Mouse (Mus musculus) gonadal fat pad, adult 2 months (tissue): ENCODE measurements around the gene Ifi47. TPM values are rescaled to one million over a fixed set of nuclear protein-coding genes. Genes with fewer than 3 reads are reported as not detected.

Experiments used
- polyA plus RNA-seq: library from polyadenylated mRNA; depleted of rRNA; stranded (reverse); fragments of >200 nt; gene quantifications from 2 replicates; pipeline ENCODE4 v1.2.3, GENCODE M21; 2012; rRNA removed

Gene Ifi47
- polyA plus RNA-seq, 1 experiment = 4.8 TPM

Other genes starting within 250 kb of the Ifi47 start
- 11.0 and 15.0 TPM in 2 replicates for gene Gm12184, start 249.9 kb upstream of the Ifi47 start, polyA plus RNA-seq
- gene Irgm1, start 204.9 kb upstream of the Ifi47 start, polyA plus RNA-seq = 12.7 and 14.8 TPM in 2 replicates
- 0.50 and 0.62 TPM in 2 replicates for gene Gm5431, start 174.4 kb upstream of the Ifi47 start, polyA plus RNA-seq
- gene Psme2b, start 130.4 kb upstream of the Ifi47 start, polyA plus RNA-seq = 8.1 and 9.9 TPM in 2 replicates
- 0.49 and 0.63 TPM in 2 replicates for gene Olfr56, start 97.7 kb upstream of the Ifi47 start, polyA plus RNA-seq
- 1.8 and 4.0 TPM in 2 replicates for gene 9930111J21Rik1, start 97.2 kb upstream of the Ifi47 start, polyA plus RNA-seq
- gene Gm12185, start 84.4 kb upstream of the Ifi47 start, polyA plus RNA-seq = 0.03 and 0.12 TPM in 2 replicates
- 1.3 and 2.6 TPM in 2 replicates for gene Tgtp1, start 82.4 kb upstream of the Ifi47 start, polyA plus RNA-seq
- gene 9930111J21Rik2, start 25.3 kb upstream of the Ifi47 start, polyA plus RNA-seq = 1.9 and 2.1 TPM in 2 replicates
- gene Tgtp2, start 12.4 kb upstream of the Ifi47 start, polyA plus RNA-seq = 3.8 and 6.6 TPM in 2 replicates
- gene Olfr1396, start 38.3 kb downstream of the Ifi47 start, polyA plus RNA-seq = 0.27 and 0.38 TPM in 2 replicates
- 0.12 TPM in 1 of 2 replicates, not detected in the other for gene Olfr1395, start 65.7 kb downstream of the Ifi47 start, polyA plus RNA-seq
- gene Olfr1394, start 77.8 kb downstream of the Ifi47 start, polyA plus RNA-seq = not detected in 2 replicates
- 14.9 and 19.2 TPM in 2 replicates for gene Btnl9, start 110.6 kb downstream of the Ifi47 start, polyA plus RNA-seq
- gene Zfp62, start 126.7 kb downstream of the Ifi47 start, polyA plus RNA-seq = 3.0 and 3.4 TPM in 2 replicates
- gene Mgat1, start 167.6 kb downstream of the Ifi47 start, polyA plus RNA-seq = 113 and 126 TPM in 2 replicates
- gene Olfr1393, start 201.7 kb downstream of the Ifi47 start, polyA plus RNA-seq = 0.09 and 0.11 TPM in 2 replicates
- gene Olfr1392, start 208.7 kb downstream of the Ifi47 start, polyA plus RNA-seq = 0.04 and 0.05 TPM in 2 replicates
- not detected in 2 replicates for gene Olfr10, start 228.2 kb downstream of the Ifi47 start, polyA plus RNA-seq
- not detected in 2 replicates for gene Olfr1391, start 246.2 kb downstream of the Ifi47 start, polyA plus RNA-seq